Mouse (Mus musculus): Measurements from ENCODE around the gene Gadl1. TPM values are rescaled to one million over a fixed set of nuclear protein-coding genes. Genes with fewer than 3 reads are reported as not detected.

The Gadl1 gene
- polyA plus RNA-seq, 1 experiment, result not detected

DNA sequence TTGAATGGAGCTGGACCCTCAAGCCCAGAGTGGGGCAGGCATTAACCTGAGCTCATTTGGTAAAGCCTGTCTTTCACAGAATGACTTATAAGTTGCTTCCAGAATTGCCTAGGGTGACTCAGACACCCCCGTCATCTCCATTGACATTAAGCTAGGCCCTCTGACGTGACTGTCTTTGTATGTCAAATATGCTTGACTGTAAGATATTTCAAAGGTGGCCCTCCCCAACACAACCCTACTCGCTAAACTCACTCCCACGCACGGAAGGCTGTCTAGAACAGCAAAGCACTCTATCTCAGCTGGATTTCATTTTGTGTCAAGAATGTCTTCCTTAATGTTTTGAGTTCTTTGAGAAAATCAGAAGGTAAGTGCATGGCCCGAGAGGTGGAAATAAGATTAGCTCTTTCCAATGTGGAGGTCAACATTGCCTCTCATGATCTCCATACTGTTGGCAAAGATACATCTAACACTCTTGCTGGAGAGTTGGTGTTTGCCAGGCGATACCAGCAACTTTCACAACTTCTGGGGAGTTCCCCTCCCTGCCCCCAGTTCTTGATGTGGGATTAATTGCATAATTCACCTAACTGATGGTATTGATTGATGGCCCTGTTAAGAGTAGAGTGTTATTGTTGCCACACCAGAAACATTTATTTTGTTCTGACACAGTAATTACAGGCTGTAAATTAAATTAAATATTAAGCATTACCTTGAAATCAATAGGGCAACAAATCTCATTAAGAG lies 182.0 kb downstream of the Gadl1 start:
- H3K27ac ChIP-seq (ENCODE audit: insufficient read depth, low read length), result no peak overlapping the region
- no peaks in the 10 kb centered on the region for H3K27me3 ChIP-seq (ENCODE audit: control insufficient read depth, insufficient read depth, low read length, poor library complexity, severe bottlenecking)
- no peak for TF ChIP-seq POLR2A (IDR thresholded peaks at IDR 0.05; ENCODE audit: insufficient read depth, low read length)
- TF ChIP-seq EP300 (IDR thresholded peaks at IDR 0.05; ENCODE audit: insufficient read depth, low read depth, low read length), result no peak
- TF ChIP-seq CTCF (IDR thresholded peaks at IDR 0.05; ENCODE audit: low read depth, low read length), result no peak
- H3K4me3 ChIP-seq (ENCODE audit: low read depth, low read length), result no peak overlapping the region
- H3K4me1 ChIP-seq (ENCODE audit: control insufficient read depth, insufficient read depth, low read length), result no peaks in the 10 kb centered on the region
- H3K9ac ChIP-seq (ENCODE audit: low read depth, poor library complexity, severe bottlenecking), result no peak overlapping the region
- H3K36me3 ChIP-seq (ENCODE audit: control insufficient read depth, insufficient read depth, low read length, poor library complexity, severe bottlenecking), result no peaks in the 10 kb centered on the region
- H3K9me3 ChIP-seq (replicated peaks; ENCODE audit: control insufficient read depth, insufficient read depth, low read length, poor library complexity, severe bottlenecking), result no peaks in the 10 kb centered on the region

DNA sequence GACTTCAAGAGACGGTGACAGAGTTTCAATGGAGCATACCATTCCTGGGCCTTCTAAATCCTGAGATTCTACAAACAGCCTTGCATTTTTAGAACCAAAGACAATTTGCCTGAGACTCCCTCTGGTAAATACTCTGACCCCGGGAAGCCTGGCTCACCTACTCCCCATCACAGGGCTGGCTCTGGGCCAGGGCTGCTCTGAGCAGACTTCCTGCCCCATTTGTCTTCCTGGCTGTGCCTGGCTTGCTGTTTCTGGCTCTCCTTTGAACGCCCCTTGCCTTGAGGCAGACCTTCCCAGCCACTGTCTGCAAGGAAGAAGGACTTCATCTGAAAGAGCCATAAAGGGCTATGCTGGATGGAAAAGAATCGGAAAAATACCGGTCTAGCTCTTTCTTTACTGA lies 182.7 kb downstream of the Gadl1 start:
- no peak overlapping the region for H3K27ac ChIP-seq (ENCODE audit: insufficient read depth, low read length)
- no peak for TF ChIP-seq POLR2A (IDR thresholded peaks at IDR 0.05; ENCODE audit: insufficient read depth, low read length)
- TF ChIP-seq EP300 (IDR thresholded peaks at IDR 0.05; ENCODE audit: insufficient read depth, low read depth, low read length), result no peak

DNA sequence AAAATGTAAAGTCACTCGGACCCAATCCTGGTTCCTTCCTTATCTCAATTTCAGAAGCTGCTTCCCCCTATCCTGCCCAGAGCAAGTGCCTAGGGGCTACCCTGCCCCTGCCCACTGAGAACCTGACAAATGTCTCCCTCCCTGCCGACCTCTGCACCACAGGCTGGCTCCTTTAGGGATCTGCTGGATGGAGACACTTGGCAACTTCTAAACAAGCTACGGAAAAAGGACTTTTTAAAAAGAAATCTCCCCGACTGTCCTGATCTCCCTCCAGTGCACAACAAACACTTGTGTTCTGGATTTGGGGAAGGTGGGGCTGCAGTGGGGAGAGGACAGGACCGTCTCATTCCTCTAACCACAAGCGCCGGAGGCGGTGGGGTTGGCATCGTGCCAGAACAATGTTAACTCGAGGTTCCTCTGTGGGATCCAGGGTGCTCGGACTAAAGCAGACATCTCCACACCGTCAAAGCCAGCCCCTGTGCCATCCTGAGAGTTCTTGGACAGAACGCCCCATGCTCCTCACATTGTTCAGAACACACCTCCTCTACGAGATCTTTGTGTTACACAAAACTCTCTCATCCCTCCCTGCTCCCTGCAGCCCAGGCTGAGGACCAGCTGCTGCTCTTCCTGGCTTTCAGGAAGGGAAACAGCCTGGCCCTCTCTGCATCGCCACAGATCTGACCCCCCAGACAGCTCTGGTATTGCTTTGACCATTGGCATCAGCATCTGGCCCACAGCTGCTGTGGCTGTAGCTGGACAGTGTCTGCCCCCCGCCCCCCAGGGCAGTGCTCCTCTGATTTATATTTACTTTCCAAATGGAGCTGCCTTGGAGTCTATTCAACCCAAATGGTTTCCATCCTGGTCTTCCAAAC lies 189.7 kb downstream of the Gadl1 start:
- no peak overlapping the region for H3K4me3 ChIP-seq (ENCODE audit: low read depth, low read length)
- H3K36me3 ChIP-seq (ENCODE audit: control insufficient read depth, insufficient read depth, low read length, poor library complexity, severe bottlenecking), result no peaks in the 10 kb centered on the region
- no peaks in the 10 kb centered on the region for H3K27me3 ChIP-seq (ENCODE audit: control insufficient read depth, insufficient read depth, low read length, poor library complexity, severe bottlenecking)
- no peaks in the 10 kb centered on the region for H3K9me3 ChIP-seq (replicated peaks; ENCODE audit: control insufficient read depth, insufficient read depth, low read length, poor library complexity, severe bottlenecking)
- H3K4me1 ChIP-seq (ENCODE audit: control insufficient read depth, insufficient read depth, low read length), result no peaks in the 10 kb centered on the region
- no peak overlapping the region for H3K9ac ChIP-seq (ENCODE audit: low read depth, poor library complexity, severe bottlenecking)
- H3K27ac ChIP-seq (ENCODE audit: insufficient read depth, low read length), result no peak overlapping the region
- TF ChIP-seq CTCF (IDR thresholded peaks at IDR 0.05; ENCODE audit: low read depth, low read length), result no peak
- TF ChIP-seq EP300 (IDR thresholded peaks at IDR 0.05; ENCODE audit: insufficient read depth, low read depth, low read length), result no peak
- no peak for TF ChIP-seq POLR2A (IDR thresholded peaks at IDR 0.05; ENCODE audit: insufficient read depth, low read length)

More for the DNA sequence above, 182.7 kb downstream of the Gadl1 start:
- H3K4me3 ChIP-seq (ENCODE audit: low read depth, low read length), result no peak overlapping the region
- no peaks in the 10 kb centered on the region for H3K36me3 ChIP-seq (ENCODE audit: control insufficient read depth, insufficient read depth, low read length, poor library complexity, severe bottlenecking)
- no peaks in the 10 kb centered on the region for H3K4me1 ChIP-seq (ENCODE audit: control insufficient read depth, insufficient read depth, low read length)
- no peaks in the 10 kb centered on the region for H3K27me3 ChIP-seq (ENCODE audit: control insufficient read depth, insufficient read depth, low read length, poor library complexity, severe bottlenecking)
- no peak overlapping the region for H3K9ac ChIP-seq (ENCODE audit: low read depth, poor library complexity, severe bottlenecking)
- H3K9me3 ChIP-seq (replicated peaks; ENCODE audit: control insufficient read depth, insufficient read depth, low read length, poor library complexity, severe bottlenecking), result no peaks in the 10 kb centered on the region

DNA sequence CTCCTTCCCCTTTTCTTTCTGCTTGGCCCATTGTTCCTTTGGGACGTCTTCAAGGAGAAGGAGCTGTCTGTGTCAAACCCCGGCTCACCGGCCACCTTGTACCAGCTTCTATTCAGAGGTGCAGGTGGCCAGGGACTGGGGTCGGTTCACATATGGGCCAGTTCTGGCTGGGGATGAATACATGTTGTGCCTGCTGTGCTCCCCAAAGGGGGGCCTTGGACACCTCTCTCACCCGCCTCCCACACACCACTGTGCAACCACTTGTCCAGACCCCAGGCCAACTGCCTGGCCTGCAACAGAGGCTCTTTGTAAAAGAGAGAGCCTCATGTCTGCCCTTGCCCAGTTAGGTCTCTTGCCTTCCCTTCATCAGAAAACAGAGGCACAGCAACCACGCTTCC lies 190.3 kb downstream of the Gadl1 start:
- H3K36me3 ChIP-seq (ENCODE audit: control insufficient read depth, insufficient read depth, low read length, poor library complexity, severe bottlenecking), result no peaks in the 10 kb centered on the region
- no peak overlapping the region for H3K4me3 ChIP-seq (ENCODE audit: low read depth, low read length)
- H3K4me1 ChIP-seq (ENCODE audit: control insufficient read depth, insufficient read depth, low read length), result no peaks in the 10 kb centered on the region
- H3K27ac ChIP-seq (ENCODE audit: insufficient read depth, low read length), result no peak overlapping the region
- TF ChIP-seq CTCF (IDR thresholded peaks at IDR 0.05; ENCODE audit: low read depth, low read length), result no peak
- TF ChIP-seq POLR2A (IDR thresholded peaks at IDR 0.05; ENCODE audit: insufficient read depth, low read length), result no peak
- no peak for TF ChIP-seq EP300 (IDR thresholded peaks at IDR 0.05; ENCODE audit: insufficient read depth, low read depth, low read length)
- no peaks in the 10 kb centered on the region for H3K27me3 ChIP-seq (ENCODE audit: control insufficient read depth, insufficient read depth, low read length, poor library complexity, severe bottlenecking)
- no peak overlapping the region for H3K9ac ChIP-seq (ENCODE audit: low read depth, poor library complexity, severe bottlenecking)
- H3K9me3 ChIP-seq (replicated peaks; ENCODE audit: control insufficient read depth, insufficient read depth, low read length, poor library complexity, severe bottlenecking), result no peaks in the 10 kb centered on the region

DNA sequence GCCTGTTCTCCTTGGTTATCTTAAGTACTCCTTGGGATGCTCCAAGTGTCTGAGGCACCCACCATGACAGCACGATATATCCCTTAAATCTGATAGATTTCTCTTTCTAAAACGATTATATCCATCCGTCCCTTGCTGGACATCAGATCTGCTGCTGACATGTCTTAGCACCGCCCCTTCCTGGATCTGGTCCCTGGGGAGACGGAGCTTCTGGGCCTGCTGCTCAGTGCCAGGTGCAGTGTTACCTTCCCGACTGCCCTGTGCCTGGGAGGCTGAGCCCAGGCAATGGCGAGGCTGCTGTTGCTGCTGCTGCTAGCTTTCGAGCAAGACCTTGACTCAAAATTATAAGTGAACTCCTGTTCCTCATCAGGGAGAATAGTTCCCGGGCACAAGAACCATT lies 190.8 kb downstream of the Gadl1 start:
- Histone ChIP-seq H3K36me3 (ENCODE audit: control insufficient read depth, insufficient read depth, low read length, poor library complexity, severe bottlenecking) (no peaks in the 10 kb centered on the region), H3K9ac (ENCODE audit: low read depth, poor library complexity, severe bottlenecking) (no peak overlapping the region), H3K4me3 (ENCODE audit: low read depth, low read length) (no peak overlapping the region), H3K27me3 (ENCODE audit: control insufficient read depth, insufficient read depth, low read length, poor library complexity, severe bottlenecking) (no peaks in the 10 kb centered on the region), H3K27ac (ENCODE audit: insufficient read depth, low read length) (no peak overlapping the region), H3K4me1 (ENCODE audit: control insufficient read depth, insufficient read depth, low read length) (no peaks in the 10 kb centered on the region), H3K9me3 (replicated peaks; ENCODE audit: control insufficient read depth, insufficient read depth, low read length, poor library complexity, severe bottlenecking) (no peaks in the 10 kb centered on the region)
- no peak for TF ChIP-seq CTCF (IDR thresholded peaks at IDR 0.05; ENCODE audit: low read depth, low read length)
- TF ChIP-seq EP300 (IDR thresholded peaks at IDR 0.05; ENCODE audit: insufficient read depth, low read depth, low read length), result no peak
- no peak for TF ChIP-seq POLR2A (IDR thresholded peaks at IDR 0.05; ENCODE audit: insufficient read depth, low read length)

DNA sequence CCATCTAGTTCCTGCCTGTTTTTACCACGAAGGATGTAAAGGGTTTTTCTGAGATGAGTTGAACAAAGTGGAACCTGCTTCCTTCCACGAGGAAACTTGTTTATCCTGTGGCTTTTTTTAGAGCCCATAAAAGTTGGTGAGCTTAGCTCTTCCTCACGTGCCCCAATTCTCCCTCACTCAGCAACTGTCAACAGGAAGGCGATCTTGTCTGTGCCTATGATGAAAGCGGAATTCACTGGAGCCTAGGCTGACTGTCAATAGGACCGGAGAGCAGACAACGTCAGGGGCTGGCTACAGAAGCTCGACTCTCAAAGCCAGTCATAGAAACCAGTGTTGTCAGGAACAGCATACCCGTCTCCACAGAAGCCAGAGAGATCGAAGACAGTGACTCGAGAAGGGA lies 192.6 kb downstream of the Gadl1 start:
- Histone ChIP-seq H3K4me3 (ENCODE audit: low read depth, low read length) (no peak overlapping the region), H3K4me1 (ENCODE audit: control insufficient read depth, insufficient read depth, low read length) (no peaks in the 10 kb centered on the region), H3K9ac (ENCODE audit: low read depth, poor library complexity, severe bottlenecking) (no peak overlapping the region), H3K9me3 (replicated peaks; ENCODE audit: control insufficient read depth, insufficient read depth, low read length, poor library complexity, severe bottlenecking) (no peaks in the 10 kb centered on the region), H3K27me3 (ENCODE audit: control insufficient read depth, insufficient read depth, low read length, poor library complexity, severe bottlenecking) (no peaks in the 10 kb centered on the region), H3K27ac (ENCODE audit: insufficient read depth, low read length) (no peak overlapping the region), H3K36me3 (ENCODE audit: control insufficient read depth, insufficient read depth, low read length, poor library complexity, severe bottlenecking) (no peaks in the 10 kb centered on the region)
- TF ChIP-seq EP300 (IDR thresholded peaks at IDR 0.05; ENCODE audit: insufficient read depth, low read depth, low read length), result no peak
- TF ChIP-seq CTCF (IDR thresholded peaks at IDR 0.05; ENCODE audit: low read depth, low read length), result no peak
- no peak for TF ChIP-seq POLR2A (IDR thresholded peaks at IDR 0.05; ENCODE audit: insufficient read depth, low read length)
